Mouse (Mus musculus) intestine, embryonic 16.5 days (tissue): ENCODE data around the gene Mnd1. TPM values are rescaled to one million over a fixed set of nuclear protein-coding genes. Genes with fewer than 3 reads are reported as not detected.

Experiments
- ATAC-seq: fragments of 200-750 bp; cut with Nextera tagmentation; 2 replicates; pipeline ENCODE4 v1.8.0; 2017; ENCODE audit warnings: moderate TSS enrichment, moderate library complexity
- H3K27ac ChIP-seq: fragments of 300-500 bp; sonication (generic); 2 replicates; pipeline ENCODE4 v1.5.1; 2014; ENCODE audit warnings: mild to moderate bottlenecking, low read length
- H3K27me3 ChIP-seq: fragments of 300-500 bp; sonication (generic); replicated peaks from 2 replicates; pipeline ENCODE4 v1.6.1; 2014; ENCODE audit warnings: low read length, control low read depth, mixed read lengths; ENCODE audit not compliant: control insufficient read depth, insufficient read depth
- H3K36me3 ChIP-seq: fragments of 300-500 bp; sonication (generic); 2 replicates; pipeline ENCODE4 v1.6.1; 2014; ENCODE audit warnings: low read length, control low read depth; ENCODE audit not compliant: control insufficient read depth, insufficient read depth
- H3K4me1 ChIP-seq: fragments of 300-500 bp; sonication (generic); 2 replicates; pipeline ENCODE4 v1.6.1; 2014; ENCODE audit warnings: low read length, control low read depth, mixed read lengths; ENCODE audit not compliant: control insufficient read depth, insufficient read depth
- H3K4me2 ChIP-seq: fragments of 300-500 bp; sonication (generic); 2 replicates; pipeline ENCODE4 v1.6.1; 2014; ENCODE audit warnings: low read depth, low read length, control low read depth
- H3K4me3 ChIP-seq: fragments of 300-500 bp; sonication (generic); 2 replicates; pipeline ENCODE4 v1.5.1; 2014; ENCODE audit warnings: mild to moderate bottlenecking, low read length
- H3K9ac ChIP-seq: fragments of 300-500 bp; sonication (generic); 2 replicates; pipeline ENCODE4 v1.6.1; 2014; ENCODE audit warnings: low read depth, low read length
- H3K9me3 ChIP-seq: fragments of 300-500 bp; sonication (generic); 2 replicates; pipeline ENCODE4 v1.6.1; 2016; ENCODE audit warnings: low read length, control low read depth; ENCODE audit not compliant: control insufficient read depth
- WGBS: fragments of 180-500 bp; shearing (Covaris S2); extraction: QIAGEN DNeasy Blood & Tissue Kit; methylation state at CpG from one replicate; pipeline ENCODE4 v1.1.7; 2014; 5-methylcytosine and 5-hydroxymethylcytosine counted together
- polyA plus RNA-seq: library from polyadenylated mRNA; unstranded; fragments of >200 nt; fragmentation: Nextera tagmentation; extraction: Ambion mirVana; gene quantifications from 2 replicates; pipeline ENCODE4 v1.2.1, GENCODE M21; 2015

Mnd1 gene
- polyA plus RNA-seq, 1 experiment from 2014 or later, result 9.9 TPM

- Histone ChIP-seq H3K4me2 (no peak overlapping the region), H3K4me1 (peaks cover 9% of the 10 kb centered on the region; the same call in 1 of the 2 replicates), H3K9ac (no peak overlapping the region), H3K36me3 (no peaks in the 10 kb centered on the region), H3K4me3 (no peak overlapping the region), H3K9me3 (no peaks in the 10 kb centered on the region; the same call in 1 of the 2 replicates), H3K27me3 (no peaks in the 10 kb centered on the region), H3K27ac (no peak overlapping the region)
- peak; percentile 62; the same call in 1 of the 2 replicates for ATAC-seq
- WGBS, result 38% methylated on average over 9 of the region's 9 CpGs
These were observed 70.2 kb downstream of the Mnd1 start for GRCm38 (mm10) chr3:84085429-84085828.

- no peaks in the 10 kb centered on the region; the same call in 1 of the 2 replicates for H3K9me3 ChIP-seq
- ATAC-seq, result no peak
- H3K4me1 ChIP-seq, result peaks cover 9% of the 10 kb centered on the region; the same call in 1 of the 2 replicates
- H3K9ac ChIP-seq, result no peak overlapping the region
- no peak overlapping the region for H3K4me2 ChIP-seq
- H3K36me3 ChIP-seq, result no peaks in the 10 kb centered on the region
- H3K4me3 ChIP-seq, result no peak overlapping the region
- 74% methylated on average over 4 of the region's 4 CpGs for WGBS
- no peaks in the 10 kb centered on the region for H3K27me3 ChIP-seq
- no peak overlapping the region for H3K27ac ChIP-seq
These were observed 74.3 kb downstream of the Mnd1 start for GRCm38 (mm10) chr3:84081208-84081722.

GRCm38 (mm10) chr3:84080074-84080473 lies 75.5 kb downstream of the Mnd1 start:
- ATAC-seq, result no peak
- Histone ChIP-seq H3K9me3 (no peaks in the 10 kb centered on the region; the same call in 1 of the 2 replicates), H3K4me3 (no peak overlapping the region), H3K27me3 (no peaks in the 10 kb centered on the region), H3K4me1 (0 out of 2 replicates have a peak, but pooled peaks cover 2% of the 10 kb centered on the region), H3K4me2 (no peak overlapping the region), H3K9ac (no peak overlapping the region), H3K27ac (no peak overlapping the region), H3K36me3 (no peaks in the 10 kb centered on the region)
- 86% methylated on average over 7 of the region's 7 CpGs for WGBS

GRCm38 (mm10) chr3:84077505-84077904 lies 78.1 kb downstream of the Mnd1 start:
- Histone ChIP-seq H3K36me3 (no peaks in the 10 kb centered on the region), H3K27me3 (no peaks in the 10 kb centered on the region), H3K4me3 (no peak overlapping the region), H3K9ac (no peak overlapping the region), H3K4me2 (no peak overlapping the region), H3K9me3 (no peaks in the 10 kb centered on the region; the same call in 1 of the 2 replicates), H3K4me1 (no peaks in the 10 kb centered on the region), H3K27ac (no peak overlapping the region)
- ATAC-seq, result no peak
- 79% methylated on average over 4 of the region's 4 CpGs for WGBS

- WGBS, result 79% methylated on average over 13 of the region's 13 CpGs
- H3K9me3 ChIP-seq, result no peaks in the 10 kb centered on the region
- ATAC-seq, result no peak
- H3K36me3 ChIP-seq, result no peaks in the 10 kb centered on the region
- no peaks in the 10 kb centered on the region for H3K27me3 ChIP-seq
- no peak overlapping the region for H3K4me3 ChIP-seq
- H3K4me2 ChIP-seq, result no peak overlapping the region
- H3K27ac ChIP-seq, result no peak overlapping the region
- H3K9ac ChIP-seq, result no peak overlapping the region
- H3K4me1 ChIP-seq, result no peaks in the 10 kb centered on the region
These were observed 78.8 kb downstream of the Mnd1 start for GRCm38 (mm10) chr3:84076543-84077332.

GRCm38 (mm10) chr3:84075516-84075915 lies 80.1 kb downstream of the Mnd1 start:
- Histone ChIP-seq H3K36me3 (no peaks in the 10 kb centered on the region), H3K27ac (peak overlapping the region; percentile 45; the same call in 1 of the 2 replicates), H3K4me2 (no peak overlapping the region), H3K4me3 (no peak overlapping the region), H3K4me1 (no peaks in the 10 kb centered on the region), H3K9me3 (no peaks in the 10 kb centered on the region), H3K27me3 (no peaks in the 10 kb centered on the region), H3K9ac (no peak overlapping the region)
- 55% methylated on average over 4 of the region's 4 CpGs for WGBS
- no peak for ATAC-seq

- Histone ChIP-seq H3K4me1 (no peaks in the 10 kb centered on the region), H3K27me3 (no peaks in the 10 kb centered on the region), H3K4me3 (no peak overlapping the region), H3K36me3 (no peaks in the 10 kb centered on the region), H3K27ac (no peak overlapping the region), H3K9me3 (no peaks in the 10 kb centered on the region), H3K4me2 (no peak overlapping the region), H3K9ac (no peak overlapping the region)
- ATAC-seq, result no peak
- 80% methylated on average over 2 of the region's 2 CpGs for WGBS
These were observed 80.8 kb downstream of the Mnd1 start for GRCm38 (mm10) chr3:84074777-84075176.

- Histone ChIP-seq H3K4me3 (no peak overlapping the region), H3K36me3 (no peaks in the 10 kb centered on the region), H3K9ac (no peak overlapping the region), H3K27ac (no peak overlapping the region), H3K4me1 (no peaks in the 10 kb centered on the region), H3K9me3 (no peaks in the 10 kb centered on the region), H3K27me3 (no peaks in the 10 kb centered on the region), H3K4me2 (no peak overlapping the region)
- 16% methylated on average over 2 of the region's 2 CpGs for WGBS
- ATAC-seq, result no peak
These were observed 83.9 kb downstream of the Mnd1 start for GRCm38 (mm10) chr3:84071641-84072040.

GRCm38 (mm10) chr3:84070811-84071210 lies 84.8 kb downstream of the Mnd1 start:
- Histone ChIP-seq H3K4me3 (no peak overlapping the region), H3K27ac (no peak overlapping the region), H3K4me1 (no peaks in the 10 kb centered on the region), H3K36me3 (no peaks in the 10 kb centered on the region), H3K27me3 (no peaks in the 10 kb centered on the region), H3K9me3 (no peaks in the 10 kb centered on the region), H3K4me2 (no peak overlapping the region), H3K9ac (no peak overlapping the region)
- no peak for ATAC-seq
- 89% methylated on average over 8 of the region's 8 CpGs for WGBS
